Mouse (Mus musculus): ENCODE measurements around the gene Atg5. TPM values are rescaled to one million over a fixed set of nuclear protein-coding genes. Genes with fewer than 3 reads are reported as not detected.

Gene Atg5
- polyA plus RNA-seq, 1 experiment from 2014 or later: 44.3 TPM

DNA sequence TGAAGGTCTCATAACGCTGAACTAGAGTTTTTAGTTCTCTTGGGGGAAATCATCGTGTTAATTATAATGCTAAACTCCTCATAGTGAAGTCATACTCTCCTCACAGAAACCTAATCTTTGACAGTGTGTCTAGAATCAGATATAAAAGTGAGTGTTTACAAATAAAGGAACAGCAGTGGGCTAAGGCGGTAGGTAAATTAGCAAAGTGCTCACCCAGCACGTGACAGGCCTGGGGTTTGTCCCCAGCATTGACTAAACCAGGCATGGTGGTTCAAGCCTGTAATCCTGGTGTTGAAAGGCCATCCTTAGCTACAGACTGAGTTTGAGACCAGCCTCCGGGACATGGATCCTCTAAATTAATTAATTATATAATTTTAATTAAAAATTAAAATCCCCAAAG lies 110.2 kb downstream of the Atg5 start:
- Histone ChIP-seq H3K36me3 (no peaks in the 10 kb centered on the region), H3K9ac (no peak overlapping the region), H3K27me3 (no peaks in the 10 kb centered on the region), H3K27ac (replicated peaks) (no peak overlapping the region), H3K4me3 (no peak overlapping the region), H3K9me3 (no peaks in the 10 kb centered on the region), H3K4me1 (replicated peaks) (peaks cover 14% of the 10 kb centered on the region), H3K4me2 (no peak overlapping the region)
- 78% methylated on average over 5 of the region's 5 CpGs for WGBS
- no peak for ATAC-seq (ENCODE audit: low FRiP score, low read depth)

- Histone ChIP-seq H3K36me3 (no peaks in the 10 kb centered on the region), H3K9me3 (no peaks in the 10 kb centered on the region), H3K4me3 (no peak overlapping the region), H3K4me1 (replicated peaks) (peaks cover 21% of the 10 kb centered on the region), H3K27me3 (no peaks in the 10 kb centered on the region), H3K27ac (replicated peaks) (no peak overlapping the region; the same call in 1 of the 2 replicates), H3K9ac (no peak overlapping the region), H3K4me2 (0 out of 2 replicates have a peak overlapping the region, but pooled peaks have one; percentile 23)
- ATAC-seq (ENCODE audit: low FRiP score, low read depth): no peak
- 51% methylated on average over 20 of the region's 20 CpGs for WGBS
Measured at GRCm38 (mm10) chr10:44380476-44381208, 112.5 kb downstream of the Atg5 start.

GRCm38 (mm10) chr10:44381397-44381796 lies 113.2 kb downstream of the Atg5 start:
- ATAC-seq (ENCODE audit: low FRiP score, low read depth): peak; percentile 84
- Histone ChIP-seq H3K4me1 (replicated peaks) (peaks cover 24% of the 10 kb centered on the region), H3K27ac (replicated peaks) (no peak overlapping the region; the same call in 1 of the 2 replicates), H3K9me3 (no peaks in the 10 kb centered on the region), H3K36me3 (no peaks in the 10 kb centered on the region), H3K9ac (no peak overlapping the region), H3K4me3 (no peak overlapping the region), H3K27me3 (no peaks in the 10 kb centered on the region), H3K4me2 (no peak overlapping the region)
- WGBS: 37% methylated on average over 3 of the region's 3 CpGs

GRCm38 (mm10) chr10:44381948-44382347 lies 113.8 kb downstream of the Atg5 start:
- Histone ChIP-seq H3K9me3 (no peaks in the 10 kb centered on the region), H3K4me2 (no peak overlapping the region), H3K4me3 (no peak overlapping the region), H3K27ac (replicated peaks) (no peak overlapping the region), H3K27me3 (no peaks in the 10 kb centered on the region), H3K36me3 (no peaks in the 10 kb centered on the region), H3K4me1 (replicated peaks) (peaks cover 24% of the 10 kb centered on the region), H3K9ac (no peak overlapping the region)
- WGBS: 85% methylated on average over 12 of the region's 12 CpGs
- ATAC-seq (ENCODE audit: low FRiP score, low read depth): no peak

DNA sequence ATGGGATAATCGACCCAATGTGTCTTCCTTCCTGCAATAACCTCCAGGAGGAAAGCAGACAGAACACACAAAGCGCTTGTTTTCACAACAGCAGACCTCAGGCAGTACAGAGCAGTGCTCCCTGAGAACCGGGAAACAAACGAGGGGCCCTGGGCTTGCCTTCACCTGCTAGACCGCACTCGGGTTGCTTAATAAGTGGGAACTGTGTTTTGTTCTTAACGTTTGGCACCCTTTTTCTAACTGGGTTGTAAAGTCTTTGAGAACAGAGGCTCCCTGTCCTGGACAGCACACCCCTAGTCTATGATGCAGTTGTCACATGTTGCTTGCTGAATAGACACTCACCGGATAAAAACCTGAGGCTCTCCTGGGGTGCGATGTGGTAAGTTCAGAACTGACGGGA lies 115.1 kb downstream of the Atg5 start:
- no peak overlapping the region for H3K4me2 ChIP-seq
- no peaks in the 10 kb centered on the region for H3K9me3 ChIP-seq
- no peak overlapping the region for H3K4me3 ChIP-seq
- H3K27ac ChIP-seq (replicated peaks): no peak overlapping the region
- ATAC-seq (ENCODE audit: low FRiP score, low read depth): no peak
- H3K27me3 ChIP-seq: no peaks in the 10 kb centered on the region
- no peak overlapping the region for H3K9ac ChIP-seq
- WGBS: 79% methylated on average over 10 of the region's 10 CpGs
- H3K36me3 ChIP-seq: no peaks in the 10 kb centered on the region
- peaks cover 24% of the 10 kb centered on the region for H3K4me1 ChIP-seq (replicated peaks)

- Histone ChIP-seq H3K4me2 (no peak overlapping the region), H3K4me3 (no peak overlapping the region), H3K27ac (replicated peaks) (no peak overlapping the region), H3K9me3 (no peaks in the 10 kb centered on the region), H3K9ac (no peak overlapping the region), H3K27me3 (no peaks in the 10 kb centered on the region), H3K36me3 (no peaks in the 10 kb centered on the region), H3K4me1 (replicated peaks) (peaks cover 21% of the 10 kb centered on the region)
- ATAC-seq (ENCODE audit: low FRiP score, low read depth): peak; percentile 71; the same call in 1 of the 2 replicates
- WGBS: 55% methylated on average over 5 of the region's 5 CpGs
Measured at GRCm38 (mm10) chr10:44385227-44385626, 117.1 kb downstream of the Atg5 start.

- no peak overlapping the region for H3K4me3 ChIP-seq
- no peaks in the 10 kb centered on the region for H3K36me3 ChIP-seq
- no peaks in the 10 kb centered on the region for H3K9me3 ChIP-seq
- 0 out of 2 replicates have a peak, but pooled peaks cover 10% of the 10 kb centered on the region for H3K4me1 ChIP-seq (replicated peaks)
- H3K4me2 ChIP-seq: no peak overlapping the region
- ATAC-seq (ENCODE audit: low FRiP score, low read depth): no peak
- H3K27me3 ChIP-seq: no peaks in the 10 kb centered on the region
- H3K27ac ChIP-seq (replicated peaks): no peak overlapping the region
- 77% methylated on average over 11 of the region's 11 CpGs for WGBS
- H3K9ac ChIP-seq: no peak overlapping the region
Measured at GRCm38 (mm10) chr10:44388706-44389233, 120.6 kb downstream of the Atg5 start.

GRCm38 (mm10) chr10:44390286-44390685 lies 122.1 kb downstream of the Atg5 start:
- 0 out of 2 replicates have a peak, but pooled peaks cover 3% of the 10 kb centered on the region for H3K4me1 ChIP-seq (replicated peaks)
- ATAC-seq (ENCODE audit: low FRiP score, low read depth): no peak
- H3K4me2 ChIP-seq: no peak overlapping the region
- 88% methylated on average over 5 of the region's 5 CpGs for WGBS
- no peaks in the 10 kb centered on the region for H3K36me3 ChIP-seq
- H3K27me3 ChIP-seq: no peaks in the 10 kb centered on the region
- no peak overlapping the region for H3K9ac ChIP-seq
- H3K9me3 ChIP-seq: no peaks in the 10 kb centered on the region
- H3K27ac ChIP-seq (replicated peaks): no peak overlapping the region
- no peak overlapping the region for H3K4me3 ChIP-seq

- Histone ChIP-seq H3K36me3 (no peaks in the 10 kb centered on the region), H3K4me3 (no peak overlapping the region), H3K27ac (replicated peaks) (no peak overlapping the region), H3K9me3 (no peaks in the 10 kb centered on the region), H3K27me3 (no peaks in the 10 kb centered on the region), H3K4me2 (no peak overlapping the region), H3K4me1 (replicated peaks) (no peaks in the 10 kb centered on the region), H3K9ac (no peak overlapping the region)
- no peak for ATAC-seq (ENCODE audit: low FRiP score, low read depth)
- 53% methylated on average over 12 of the region's 12 CpGs for WGBS
Measured at GRCm38 (mm10) chr10:44391509-44392290, 123.5 kb downstream of the Atg5 start.

GRCm38 (mm10) chr10:44392855-44393254 lies 124.7 kb downstream of the Atg5 start:
- Histone ChIP-seq H3K27ac (replicated peaks) (no peak overlapping the region), H3K9me3 (no peaks in the 10 kb centered on the region), H3K36me3 (no peaks in the 10 kb centered on the region), H3K4me3 (no peak overlapping the region), H3K27me3 (no peaks in the 10 kb centered on the region), H3K9ac (no peak overlapping the region), H3K4me2 (no peak overlapping the region), H3K4me1 (replicated peaks) (no peaks in the 10 kb centered on the region)
- no peak for ATAC-seq (ENCODE audit: low FRiP score, low read depth)
- 82% methylated on average over 8 of the region's 8 CpGs for WGBS

DNA sequence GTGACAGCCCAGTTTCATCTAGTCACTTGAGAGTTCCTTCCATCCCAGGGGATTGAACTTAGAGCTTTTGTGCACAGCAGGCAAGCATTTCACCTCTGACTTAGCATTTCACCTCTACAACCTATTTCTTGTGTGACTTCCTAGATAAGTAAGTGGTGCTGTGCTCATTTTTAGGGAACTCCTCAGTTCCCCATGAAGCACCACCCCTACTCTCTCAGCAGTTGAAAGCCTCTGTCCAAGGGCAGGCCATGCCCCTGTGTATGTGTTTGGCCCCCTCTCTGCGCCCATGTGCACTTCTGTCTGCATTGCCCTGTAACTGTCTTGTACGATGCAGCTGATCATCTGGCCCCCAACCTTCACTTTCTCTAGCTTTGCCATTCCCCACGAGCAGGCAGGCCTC lies 132.0 kb downstream of the Atg5 start:
- no peaks in the 10 kb centered on the region for H3K4me1 ChIP-seq (replicated peaks)
- WGBS: 58% methylated on average over 3 of the region's 3 CpGs
- ATAC-seq (ENCODE audit: low FRiP score, low read depth): no peak

GRCm38 (mm10) chr10:44400602-44401001 lies 132.4 kb downstream of the Atg5 start:
- no peak overlapping the region for H3K9ac ChIP-seq
- WGBS: 67% methylated on average over 13 of the region's 13 CpGs

More for the DNA sequence above, 132.0 kb downstream of the Atg5 start:
- Histone ChIP-seq H3K9me3 (no peaks in the 10 kb centered on the region), H3K27ac (replicated peaks) (no peak overlapping the region), H3K4me2 (no peak overlapping the region), H3K36me3 (no peaks in the 10 kb centered on the region), H3K4me3 (no peak overlapping the region), H3K27me3 (no peaks in the 10 kb centered on the region), H3K9ac (no peak overlapping the region)

More at GRCm38 (mm10) chr10:44400602-44401001, 132.4 kb downstream of the Atg5 start:
- Histone ChIP-seq H3K4me1 (replicated peaks) (no peaks in the 10 kb centered on the region), H3K27me3 (no peaks in the 10 kb centered on the region), H3K36me3 (no peaks in the 10 kb centered on the region), H3K4me3 (no peak overlapping the region), H3K27ac (replicated peaks) (no peak overlapping the region), H3K4me2 (no peak overlapping the region), H3K9me3 (no peaks in the 10 kb centered on the region)
- no peak for ATAC-seq (ENCODE audit: low FRiP score, low read depth)

Measured in hindbrain, embryonic 15.5 days (tissue).